Mouse (Mus musculus) hindbrain, embryonic 12.5 days (tissue): ENCODE data around the gene Psmd8. TPM values are rescaled to one million over a fixed set of nuclear protein-coding genes. Genes with fewer than 3 reads are reported as not detected.
"Not testable (repeated sequence)": the region's sequence is repeated elsewhere in the genome, so short reads cannot be mapped to it uniquely, and the experiment has no call there.

Source experiments
- ATAC-seq: fragments of 200-750 bp; cut with Nextera tagmentation; 2 replicates; pipeline ENCODE4 v1.8.0; 2017; ENCODE audit warnings: moderate TSS enrichment; ENCODE audit not compliant: low FRiP score
- H3K27ac ChIP-seq: fragments of 300-500 bp; sonication (generic); 2 replicates; pipeline ENCODE4 v1.5.1; 2016; ENCODE audit warnings: mild to moderate bottlenecking
- H3K27me3 ChIP-seq: fragments of 300-500 bp; sonication (generic); 2 replicates; pipeline ENCODE4 v1.6.1; 2016; ENCODE audit warnings: mild to moderate bottlenecking
- H3K36me3 ChIP-seq: fragments of 300-500 bp; sonication (generic); 2 replicates; pipeline ENCODE4 v1.6.1; 2016; ENCODE audit warnings: mild to moderate bottlenecking
- H3K4me1 ChIP-seq: fragments of 300-500 bp; sonication (generic); 2 replicates; pipeline ENCODE4 v1.6.1; 2016
- H3K4me2 ChIP-seq: fragments of 300-500 bp; sonication (generic); replicated peaks from 2 replicates; pipeline ENCODE4 v1.6.1; 2016; ENCODE audit warnings: mild to moderate bottlenecking
- H3K4me3 ChIP-seq: fragments of 300-500 bp; sonication (generic); 2 replicates; pipeline ENCODE4 v1.5.1; 2016; ENCODE audit warnings: mild to moderate bottlenecking
- H3K9ac ChIP-seq: fragments of 300-500 bp; sonication (generic); 2 replicates; pipeline ENCODE4 v1.6.1; 2016; ENCODE audit warnings: mild to moderate bottlenecking, moderate library complexity
- H3K9me3 ChIP-seq: fragments of 300-500 bp; sonication (generic); replicated peaks from 2 replicates; pipeline ENCODE4 v1.6.1; 2016; ENCODE audit warnings: mild to moderate bottlenecking
- WGBS: fragments of 180-500 bp; shearing (Covaris S2); methylation state at CpG from one replicate; pipeline ENCODE4 v1.1.7; 2016; 5-methylcytosine and 5-hydroxymethylcytosine counted together
- polyA plus RNA-seq: library from polyadenylated mRNA; unstranded; fragments of >200 nt; fragmentation: Nextera tagmentation; extraction: Ambion mirVana; gene quantifications from 2 replicates; pipeline ENCODE4 v1.2.1, GENCODE M21; 2016

Psmd8 gene
- 285 and 288 TPM in 2 replicates for polyA plus RNA-seq

DNA sequence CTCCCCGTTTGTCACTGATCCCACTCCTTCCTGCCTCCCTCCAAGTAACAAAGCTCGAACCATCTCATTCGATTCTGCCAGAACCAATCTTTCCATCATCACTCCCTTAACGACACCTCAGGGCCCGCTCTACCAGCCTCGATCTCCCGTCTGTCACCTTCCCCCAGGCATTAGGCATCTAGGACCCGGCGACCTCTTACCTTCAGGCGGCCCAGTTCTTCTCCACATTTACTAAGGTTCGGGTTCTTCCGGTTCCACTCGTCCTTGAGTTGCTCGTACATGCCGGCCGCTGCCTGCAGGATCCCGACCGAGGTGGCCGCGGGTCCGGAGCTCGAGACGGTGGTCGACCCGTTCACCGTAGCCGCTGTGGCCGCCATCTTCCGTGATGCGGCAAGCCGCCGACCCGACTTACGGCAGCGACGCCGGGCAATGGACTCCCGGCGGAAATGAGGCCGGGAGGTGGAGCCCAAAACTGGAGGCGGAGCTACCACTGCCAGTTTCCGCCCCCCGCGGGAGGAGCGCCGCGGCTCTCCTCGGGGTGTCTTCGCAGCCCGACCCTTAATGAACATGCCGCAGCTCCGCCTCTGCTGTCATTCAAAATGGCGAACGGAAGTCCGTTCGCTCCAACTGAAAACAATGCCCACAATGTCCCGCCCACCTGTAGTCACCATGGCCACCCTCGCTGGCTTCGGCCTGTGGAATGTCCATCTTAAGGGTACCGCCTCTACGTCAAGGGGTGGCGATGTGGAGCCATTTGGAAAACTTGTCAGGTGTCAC is at the start of gene Psmd8:
Gene Psmd8 (minus strand): TSS at position 625 of the 777 bp plus-strand sequence.
- Histone ChIP-seq H3K4me1 (peaks cover 21% of the 10 kb centered on the region), H3K9me3 (no peaks in the 10 kb centered on the region), H3K4me3 (peak within 1 kb of the TSS; percentile 63), H3K27me3 (peaks cover 7% of the 10 kb centered on the region; the same call in 1 of the 2 replicates), H3K4me2 (peak within 1 kb of the TSS; percentile 82), H3K36me3 (peaks cover 19% of the 10 kb centered on the region), H3K9ac (peak within 1 kb of the TSS; percentile 72), H3K27ac (peak within 1 kb of the TSS; percentile 76)
- peak; percentile 94 for ATAC-seq
- WGBS = under 1% methylated on average over 62 of the region's 62 CpGs

GRCm38 (mm10) chr7:29228202-29228601 is 47.7 kb upstream of the Psmd8 start:
- Histone ChIP-seq H3K9me3 (no peaks in the 10 kb centered on the region), H3K27me3 (peaks cover 39% of the 10 kb centered on the region), H3K4me3 (no peak overlapping the region), H3K4me2 (no peak overlapping the region), H3K4me1 (peaks cover 17% of the 10 kb centered on the region), H3K9ac (no peak overlapping the region), H3K27ac (no peak overlapping the region), H3K36me3 (no peaks in the 10 kb centered on the region)
- no peak for ATAC-seq
- WGBS = 88% methylated on average over 4 of the region's 4 CpGs

GRCm38 (mm10) chr7:29225520-29225919 is 45.0 kb upstream of the Psmd8 start:
- Histone ChIP-seq H3K27me3 (peaks cover 12% of the 10 kb centered on the region), H3K4me1 (peaks cover 9% of the 10 kb centered on the region), H3K9me3 (no peaks in the 10 kb centered on the region), H3K4me2 (peak overlapping the region; percentile 32; the same call in 1 of the 2 replicates), H3K27ac (no peak overlapping the region), H3K36me3 (no peaks in the 10 kb centered on the region), H3K9ac (no peak overlapping the region), H3K4me3 (no peak overlapping the region)
- WGBS = 70% methylated on average over 13 of the region's 13 CpGs
- ATAC-seq = no peak

GRCm38 (mm10) chr7:29224756-29225394 is 44.4 kb upstream of the Psmd8 start:
- Histone ChIP-seq H3K4me1 (peaks cover 9% of the 10 kb centered on the region), H3K4me2 (peak overlapping the region; percentile 32; the same call in 1 of the 2 replicates), H3K9me3 (peaks cover 6% of the 10 kb centered on the region; the same call in 1 of the 2 replicates), H3K36me3 (no peaks in the 10 kb centered on the region), H3K9ac (no peak overlapping the region), H3K4me3 (no peak overlapping the region), H3K27ac (no peak overlapping the region), H3K27me3 (peaks cover 6% of the 10 kb centered on the region; the same call in 1 of the 2 replicates)
- no peak for ATAC-seq
- 8% methylated on average over 16 of the region's 16 CpGs for WGBS

- H3K36me3 ChIP-seq = no peaks in the 10 kb centered on the region
- WGBS = 45% methylated on average over 15 of the region's 15 CpGs
- no peak for ATAC-seq
Measured at GRCm38 (mm10) chr7:29214846-29215245, 34.3 kb upstream of the Psmd8 start.

DNA sequence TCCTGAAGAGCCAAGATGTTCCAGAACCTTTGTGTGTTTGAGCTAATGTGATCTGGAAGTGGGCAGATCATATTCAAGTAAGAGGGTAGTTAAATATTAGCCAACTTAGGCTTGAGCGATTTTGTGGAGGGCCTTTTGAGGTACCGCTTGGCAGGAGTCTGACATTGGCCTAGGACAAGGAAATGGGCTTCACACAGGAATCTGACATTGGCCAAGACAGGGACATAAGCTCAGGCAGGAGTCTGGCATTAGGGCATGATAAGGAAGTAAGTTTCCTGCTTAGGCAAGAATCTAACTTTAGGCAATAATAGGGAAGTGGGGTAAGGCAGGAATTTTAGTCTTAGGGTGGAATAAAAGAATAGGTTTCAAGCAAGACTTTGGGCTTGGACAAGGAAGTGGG is 33.7 kb upstream of the Psmd8 start:
- Histone ChIP-seq H3K4me1 (0 out of 2 replicates have a peak, but pooled peaks cover 9% of the 10 kb centered on the region), H3K4me3 (no peak overlapping the region), H3K9ac (no peak overlapping the region), H3K4me2 (peak overlapping the region; percentile 54; the same call in 1 of the 2 replicates), H3K9me3 (no peaks in the 10 kb centered on the region), H3K36me3 (no peaks in the 10 kb centered on the region), H3K27ac (no peak overlapping the region), H3K27me3 (peaks cover 17% of the 10 kb centered on the region)
- 61% methylated on average over 2 of the region's 2 CpGs for WGBS
- peak; percentile 23; the same call in 1 of the 2 replicates for ATAC-seq

More at GRCm38 (mm10) chr7:29214846-29215245, 34.3 kb upstream of the Psmd8 start:
- Histone ChIP-seq H3K4me1 (0 out of 2 replicates have a peak, but pooled peaks cover 9% of the 10 kb centered on the region), H3K27me3 (peaks cover 17% of the 10 kb centered on the region), H3K4me2 (no peak overlapping the region), H3K27ac (no peak overlapping the region), H3K9me3 (peaks cover 6% of the 10 kb centered on the region; the same call in 1 of the 2 replicates), H3K4me3 (no peak overlapping the region), H3K9ac (no peak overlapping the region)

GRCm38 (mm10) chr7:29213675-29214082 is 33.2 kb upstream of the Psmd8 start, which contains the start of gene Catsperg1:
Catsperg1 (minus strand) TSS chr7:29214035.
- ATAC-seq = peak; percentile 74
- Histone ChIP-seq H3K4me1 (0 out of 2 replicates have a peak, but pooled peaks cover 9% of the 10 kb centered on the region), H3K36me3 (no peaks in the 10 kb centered on the region), H3K9me3 (no peaks in the 10 kb centered on the region), H3K9ac (no peak within 1 kb of the TSS; the same call in 1 of the 2 replicates), H3K4me3 (peak within 1 kb of the TSS; percentile 20), H3K27ac (no peak within 1 kb of the TSS), H3K27me3 (peaks cover 17% of the 10 kb centered on the region), H3K4me2 (peak within 1 kb of the TSS; percentile 54)
- 5% methylated on average over 20 of the region's 20 CpGs for WGBS

DNA sequence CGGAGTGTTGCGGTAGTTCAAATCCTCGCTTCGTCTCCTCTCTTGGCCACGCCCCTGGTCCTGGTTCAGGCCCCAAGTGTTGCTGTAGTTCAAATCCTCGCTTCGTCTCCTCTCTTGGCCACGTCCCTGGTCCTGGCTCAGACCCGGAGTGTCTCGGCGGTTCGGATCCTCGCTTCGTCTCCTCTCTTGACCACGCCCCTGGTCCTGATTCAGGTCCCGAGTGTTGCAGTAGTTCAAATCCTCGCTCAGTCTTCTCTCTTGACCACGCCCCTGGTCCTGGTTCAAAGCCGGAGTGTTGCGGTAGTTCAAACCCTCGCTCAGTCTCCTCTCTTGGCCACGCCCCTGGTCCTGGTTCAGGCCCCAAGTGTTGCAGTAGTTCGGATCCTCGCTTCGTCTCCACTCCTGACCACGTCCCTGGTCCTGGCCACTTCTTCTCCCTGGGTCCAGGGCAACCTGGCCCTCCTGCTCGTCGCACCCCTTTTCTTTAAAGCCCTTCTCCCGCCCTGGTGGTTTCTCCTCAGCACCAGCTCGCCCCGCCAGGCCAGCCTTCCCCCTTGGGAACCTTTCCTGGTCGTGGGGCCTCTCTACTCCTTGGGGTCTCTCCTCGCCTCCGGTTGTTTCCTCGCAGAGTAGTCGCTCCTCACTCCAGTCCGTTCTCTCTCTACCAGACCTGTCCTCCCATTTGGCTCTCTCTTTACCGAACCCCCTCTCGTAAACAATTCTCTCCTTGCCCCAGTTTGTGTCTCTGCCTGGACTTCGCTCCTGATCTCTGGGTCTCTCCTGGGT is 32.5 kb upstream of the Psmd8 start:
- not testable (repeated sequence) for H3K36me3 ChIP-seq, H3K4me1 ChIP-seq, H3K27ac ChIP-seq, H3K9me3 ChIP-seq, H3K9ac ChIP-seq
- Histone ChIP-seq H3K27me3 (peaks cover 17% of the 10 kb centered on the region), H3K4me2 (peak overlapping the region; percentile 54), H3K4me3 (peak overlapping the region; percentile 20; the same call in 1 of the 2 replicates)
- WGBS = 14% methylated on average over 40 of the region's 40 CpGs
- peak; percentile 13; the same call in 1 of the 2 replicates for ATAC-seq

- 13% methylated on average over 26 of the region's 26 CpGs for WGBS
- Histone ChIP-seq H3K27ac (no peak overlapping the region), H3K9me3 (no peaks in the 10 kb centered on the region), H3K4me1 (0 out of 2 replicates have a peak, but pooled peaks cover 9% of the 10 kb centered on the region), H3K36me3 (no peaks in the 10 kb centered on the region), H3K4me3 (0 out of 2 replicates have a peak overlapping the region, but pooled peaks have one; percentile 32), H3K4me2 (peak overlapping the region; percentile 54; the same call in 1 of the 2 replicates), H3K27me3 (peaks cover 17% of the 10 kb centered on the region), H3K9ac (no peak overlapping the region)
- ATAC-seq = no peak
Measured at GRCm38 (mm10) chr7:29212199-29212765, 31.8 kb upstream of the Psmd8 start.

- Histone ChIP-seq H3K36me3 (no peaks in the 10 kb centered on the region), H3K9ac (no peak overlapping the region), H3K9me3 (no peaks in the 10 kb centered on the region), H3K4me3 (peak overlapping the region; percentile 32), H3K4me1 (0 out of 2 replicates have a peak, but pooled peaks cover 9% of the 10 kb centered on the region), H3K4me2 (peak overlapping the region; percentile 45), H3K27ac (no peak overlapping the region), H3K27me3 (peaks cover 17% of the 10 kb centered on the region)
- 5% methylated on average over 34 of the region's 34 CpGs for WGBS
- no peak for ATAC-seq
Measured at GRCm38 (mm10) chr7:29211415-29212198, 31.1 kb upstream of the Psmd8 start.

DNA sequence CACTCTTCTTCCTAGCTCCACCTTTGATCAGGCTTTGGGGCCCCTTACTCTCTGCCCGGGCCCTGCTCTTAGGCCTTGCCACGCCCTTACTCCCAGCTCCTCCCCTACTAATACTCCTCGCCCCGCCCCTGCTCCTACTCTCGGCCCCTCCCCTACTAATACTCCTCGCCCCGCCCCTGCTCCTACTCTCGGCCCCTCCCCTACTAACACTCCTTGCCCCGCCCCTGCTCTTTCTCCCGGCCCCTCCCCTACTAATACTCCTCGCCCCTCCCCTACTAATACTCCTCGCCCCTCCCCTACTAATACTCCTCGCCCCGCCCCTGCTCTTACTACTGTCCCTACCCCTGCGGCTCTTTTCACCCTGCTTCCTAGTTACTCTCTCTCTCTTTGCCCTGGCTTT is 30.5 kb upstream of the Psmd8 start:
- H3K9me3 ChIP-seq, ATAC-seq, H3K4me1 ChIP-seq, H3K9ac ChIP-seq, H3K27ac ChIP-seq, H3K36me3 ChIP-seq: not testable (repeated sequence)
- peak overlapping the region; percentile 45 for H3K4me2 ChIP-seq
- peak overlapping the region; percentile 32 for H3K4me3 ChIP-seq
- peaks cover 17% of the 10 kb centered on the region for H3K27me3 ChIP-seq
- WGBS = 17% methylated on average over 13 of the region's 15 CpGs
